15 mouse cellular contexts compared by ENCODE assay signal in the genomic region with DNA sequence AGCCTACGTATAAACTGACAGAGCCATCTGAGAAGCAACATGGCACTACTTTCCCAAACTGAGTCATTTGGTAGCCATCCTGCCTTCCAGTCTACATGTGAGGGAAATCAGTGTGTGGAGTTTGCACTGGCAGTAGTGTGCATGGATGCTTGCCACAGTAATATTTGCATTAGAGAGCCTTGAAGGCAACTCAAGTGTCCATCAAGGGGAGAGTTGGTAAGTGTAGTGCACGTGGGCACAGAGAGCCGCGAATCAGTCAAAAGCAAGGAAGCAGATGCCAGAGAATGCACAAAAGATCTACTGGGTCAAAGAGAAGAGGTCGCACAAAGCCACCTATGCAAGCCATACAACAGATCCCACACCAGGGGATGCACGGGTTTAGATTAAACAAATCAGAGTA. TPM values are rescaled to one million over a fixed set of nuclear protein-coding genes. Genes with fewer than 3 reads are reported as not detected.
DNase-seq lines count a peak whose midpoint lies in the region; ATAC-seq and TF ChIP-seq lines count a peak whose summit lies in the region.
"Had no signal": no experiment of that assay in that cellular context is flagged by ENCODE, and none has a peak within 500 bp of the region (broad histone marks: within the 10 kb centered on the region; RNA-seq: fewer than 3 reads in every experiment).

No protein-coding gene starts in this region.

- no peaks in the 10 kb centered on the region for H3K27me3 ChIP-seq in heart, embryonic 11.5 days (ENCODE audit: control insufficient read depth, insufficient read depth, low read length)
- H3K27me3 ChIP-seq in lung, embryonic 14.5 days (ENCODE audit: insufficient read depth, low read length) = no peaks in the 10 kb centered on the region
- no peaks in the 10 kb centered on the region for H3K27me3 ChIP-seq in liver, postnatal 0 days (ENCODE audit: insufficient read depth, low read length)
- no peaks in the 10 kb centered on the region for H3K27me3 ChIP-seq in stomach, postnatal 0 days (ENCODE audit: control insufficient read depth, insufficient read depth, low read length)
- H3K27me3 ChIP-seq: embryonic facial prominence, embryonic 12.5 days; forebrain, embryonic 13.5 days; midbrain, embryonic 13.5 days had no signal

- WGBS in heart, embryonic 11.5 days (ENCODE audit: insufficient replicate concordance) = 75% methylated on average over 6 of the region's 6 CpGs
- WGBS in lung, embryonic 14.5 days = 55% methylated on average over 6 of the region's 6 CpGs
- 53% methylated on average over 6 of the region's 6 CpGs for WGBS in lung, adult 2 months
- 60% methylated on average over 6 of the region's 6 CpGs for WGBS in liver, postnatal 0 days (ENCODE audit: insufficient replicate concordance)
- WGBS in stomach, postnatal 0 days = 60% methylated on average over 6 of the region's 6 CpGs

- no peak for TF ChIP-seq EP300 in liver, postnatal 0 days (IDR thresholded peaks at IDR 0.05; ENCODE audit: low read depth)
- no peak for TF ChIP-seq EP300 in stomach, postnatal 0 days (optimal IDR thresholded peaks at IDR 0.05)

- no peaks in the 10 kb centered on the region for H3K36me3 ChIP-seq in heart, embryonic 11.5 days (ENCODE audit: control insufficient read depth, insufficient read depth, low read length)
- no peaks in the 10 kb centered on the region for H3K36me3 ChIP-seq in lung, embryonic 14.5 days (ENCODE audit: insufficient read depth)
- no peaks in the 10 kb centered on the region for H3K36me3 ChIP-seq in liver, postnatal 0 days (replicated peaks; ENCODE audit: insufficient read depth, low read length)
- no peaks in the 10 kb centered on the region for H3K36me3 ChIP-seq in stomach, postnatal 0 days (ENCODE audit: control insufficient read depth, insufficient read depth, low read length)
- H3K36me3 ChIP-seq: embryonic facial prominence, embryonic 12.5 days; limb, embryonic 10.5 days; midbrain, embryonic 13.5 days had no signal

- no peak overlapping the region for H3K4me2 ChIP-seq in heart, embryonic 11.5 days
- H3K4me2 ChIP-seq in lung, embryonic 14.5 days = peak overlapping the region; percentile 32; the same call in 1 of the 2 replicates
- H3K4me2 ChIP-seq in liver, postnatal 0 days (ENCODE audit: low read depth, low read length) = no peak overlapping the region; the same call in 1 of the 2 replicates
- H3K4me2 ChIP-seq in stomach, postnatal 0 days (replicated peaks; ENCODE audit: low read depth) = no peak overlapping the region
- H3K4me2 ChIP-seq: embryonic facial prominence, embryonic 12.5 days; hindbrain, embryonic 14.5 days; midbrain, embryonic 13.5 days had no signal

- no peak for DNase-seq in heart, postnatal 36 days
- no peak for DNase-seq in lung, embryonic 14.5 days
- DNase-seq in lung, adult 2 months = no peak
- DNase-seq in liver, postnatal 0 days = no peak
- no peak for DNase-seq in stomach, postnatal 0 days (ENCODE audit: low spot score)
- DNase-seq in urinary bladder, adult 18-20 months (ENCODE audit: low spot score in 2 of 2) = no peak
- DNase-seq: adrenal gland, adult 2 months; cerebellum, adult 11-12 months; spleen, adult 18-20 months had no signal

- peaks cover 80% of the 10 kb centered on the region for H3K4me1 ChIP-seq in heart, embryonic 11.5 days (ENCODE audit: control insufficient read depth, insufficient read depth, low read length)
- peaks cover 83% of the 10 kb centered on the region for H3K4me1 ChIP-seq in lung, embryonic 14.5 days (ENCODE audit: insufficient read depth)
- H3K4me1 ChIP-seq in lung, adult 2 months (ENCODE audit: control insufficient read depth, insufficient read depth, low read length) = peaks cover 51% of the 10 kb centered on the region
- H3K4me1 ChIP-seq in liver, postnatal 0 days (ENCODE audit: insufficient read depth) = peaks cover 67% of the 10 kb centered on the region
- H3K4me1 ChIP-seq in stomach, postnatal 0 days (replicated peaks; ENCODE audit: control insufficient read depth, insufficient read depth) = peaks cover 25% of the 10 kb centered on the region

- intact Hi-C loops in heart, postnatal 36 days (cut with DNase I) = no loop called here

- H3K9ac ChIP-seq in heart, embryonic 11.5 days (ENCODE audit: low read depth, low read length) = no peak overlapping the region
- no peak overlapping the region for H3K9ac ChIP-seq in lung, embryonic 14.5 days
- no peak overlapping the region for H3K9ac ChIP-seq in liver, postnatal 0 days (replicated peaks)
- H3K9ac ChIP-seq in stomach, postnatal 0 days (ENCODE audit: low read length) = no peak overlapping the region
- H3K9ac ChIP-seq: embryonic facial prominence, embryonic 12.5 days; forebrain, embryonic 13.5 days; hindbrain, embryonic 14.5 days; midbrain, embryonic 13.5 days had no signal

- H3K27ac ChIP-seq in heart, embryonic 11.5 days (ENCODE audit: low read depth, low read length) = peak overlapping the region; percentile 46; the same call in 1 of the 2 replicates
- peak overlapping the region; percentile 3; the same call in 1 of the 2 replicates for H3K27ac ChIP-seq in lung, embryonic 14.5 days (ENCODE audit: low read depth)
- H3K27ac ChIP-seq in liver, postnatal 0 days (ENCODE audit: low read depth) = peak overlapping the region; percentile 83
- peak overlapping the region; percentile 40 for H3K27ac ChIP-seq in stomach, postnatal 0 days (replicated peaks)
- H3K27ac ChIP-seq: embryonic facial prominence, embryonic 12.5 days; hindbrain, embryonic 14.5 days; midbrain, embryonic 13.5 days had no signal

- H3K9me3 ChIP-seq in heart, embryonic 11.5 days (replicated peaks; ENCODE audit: control insufficient read depth, low read length) = no peaks in the 10 kb centered on the region
- no peaks in the 10 kb centered on the region for H3K9me3 ChIP-seq in lung, embryonic 14.5 days (ENCODE audit: low read depth, low read length)
- H3K9me3 ChIP-seq in liver, postnatal 0 days (ENCODE audit: low read length) = no peaks in the 10 kb centered on the region
- no peaks in the 10 kb centered on the region for H3K9me3 ChIP-seq in stomach, postnatal 0 days (ENCODE audit: control insufficient read depth, low read length)
- H3K9me3 ChIP-seq: embryonic facial prominence, embryonic 12.5 days; forebrain, embryonic 13.5 days; limb, embryonic 10.5 days; midbrain, embryonic 13.5 days had no signal

- TF ChIP-seq CTCF in lung, embryonic 14.5 days (IDR thresholded peaks at IDR 0.05; ENCODE audit: low read depth) = no peak
- TF ChIP-seq CTCF in lung, adult 2 months (IDR thresholded peaks at IDR 0.05; ENCODE audit: insufficient read depth, low read length) = no peak
- no peak for TF ChIP-seq CTCF in liver, postnatal 0 days (IDR thresholded peaks at IDR 0.05; ENCODE audit: low read depth)
- no peak for TF ChIP-seq CTCF in stomach, postnatal 0 days (IDR thresholded peaks at IDR 0.05; ENCODE audit: low read depth)

- no peak overlapping the region for H3K4me3 ChIP-seq in heart, embryonic 11.5 days (ENCODE audit: low read depth, low read length)
- H3K4me3 ChIP-seq in lung, embryonic 14.5 days (ENCODE audit: low read depth, low read length) = no peak overlapping the region
- H3K4me3 ChIP-seq in lung, adult 2 months (replicated peaks; ENCODE audit: extremely low read depth, low read depth, low read length) = no peak overlapping the region
- no peak overlapping the region for H3K4me3 ChIP-seq in liver, postnatal 0 days (ENCODE audit: low read depth, low read length)
- H3K4me3 ChIP-seq in stomach, postnatal 0 days (ENCODE audit: low read depth, low read length) = no peak overlapping the region
- H3K4me3 ChIP-seq: embryonic facial prominence, embryonic 12.5 days; forebrain, embryonic 13.5 days; limb, embryonic 10.5 days; midbrain, embryonic 13.5 days had no signal

- TF ChIP-seq POLR2A in lung, adult 2 months (IDR thresholded peaks at IDR 0.05; ENCODE audit: borderline replicate concordance, extremely low read depth, low read depth, low read length) = no peak

- no peak for ATAC-seq in heart, embryonic 11.5 days (replicated peaks; ENCODE audit: insufficient number of reproducible peaks, low FRiP score, low TSS enrichment)
- no peak for ATAC-seq in lung, embryonic 14.5 days (ENCODE audit: insufficient read depth)
- no peak for ATAC-seq in liver, postnatal 0 days
- ATAC-seq in stomach, postnatal 0 days (ENCODE audit: low FRiP score, low TSS enrichment) = peak; percentile 1; the same call in 1 of the 2 replicates
- ATAC-seq: midbrain, embryonic 13.5 days had no signal

RNA-seq across cellular contexts. Expression of gene Sh3pxd2a, which starts 18.5 kb away (rescaled TPM):
- 6.9 and 10.1 TPM in 2 replicates for polyA plus RNA-seq in heart, embryonic 11.5 days (2014; fragmentation: Nextera tagmentation; extraction: Ambion mirVana)
- 10 to 100 TPM; 47.7 to 59.2 TPM for total RNA-seq in heart, postnatal 36 days (2021)
- 10.2 and 12.0 TPM in 2 replicates for polyA plus RNA-seq in lung, embryonic 14.5 days (2014; fragmentation: Nextera tagmentation; extraction: Ambion mirVana)
- 36.9 and 40.9 TPM in 2 replicates for polyA plus RNA-seq in lung, adult 2 months (2012; rRNA removed)
- 0.82 and 0.95 TPM in 2 replicates for polyA plus RNA-seq in liver, postnatal 0 days (2015; fragmentation: Nextera tagmentation; extraction: Ambion mirVana)
- 3.7 and 4.3 TPM in 2 replicates for polyA plus RNA-seq in stomach, postnatal 0 days (2015; fragmentation: Nextera tagmentation; extraction: Ambion mirVana)

Comparison
In these comparisons a context has a peak if more than half of its experiments do, and no peak if none do; other contexts are left out.
1. H3K27ac ChIP-seq: peak in every context shown above with its lines; median percentile 83 in liver, postnatal 0 days; 46 in heart, embryonic 11.5 days; 40 in stomach, postnatal 0 days; 3 in lung, embryonic 14.5 days.